Mouse (Mus musculus): ENCODE data around the gene Kars.

The Kars gene

GRCm38 (mm10) chr8:111982116-111982515, 29.0 kb downstream of the Kars start:
- DNase-seq (ENCODE audit: low spot score): no peak

- no peak for DNase-seq (ENCODE audit: low spot score)
These were observed 33.0 kb downstream of the Kars start for GRCm38 (mm10) chr8:111978147-111978546.

GRCm38 (mm10) chr8:111976326-111976725, 34.8 kb downstream of the Kars start:
- DNase-seq (ENCODE audit: low spot score): no peak

- DNase-seq (ENCODE audit: low spot score): no peak
These were observed 35.4 kb downstream of the Kars start for GRCm38 (mm10) chr8:111975706-111976105.

GRCm38 (mm10) chr8:111974138-111974537, 37.0 kb downstream of the Kars start:
- DNase-seq (ENCODE audit: low spot score): no peak

GRCm38 (mm10) chr8:111968991-111969390, 42.1 kb downstream of the Kars start:
- DNase-seq (ENCODE audit: low spot score): no peak

- no peak for DNase-seq (ENCODE audit: low spot score)
These were observed 42.6 kb downstream of the Kars start for GRCm38 (mm10) chr8:111968541-111968940.

- DNase-seq (ENCODE audit: low spot score): no peak
These were observed 43.8 kb downstream of the Kars start for GRCm38 (mm10) chr8:111967246-111967870.

- no peak for DNase-seq (ENCODE audit: low spot score)
These were observed 46.1 kb downstream of the Kars start for GRCm38 (mm10) chr8:111964849-111965561.

- no peak for DNase-seq (ENCODE audit: low spot score)
These were observed 46.8 kb downstream of the Kars start for GRCm38 (mm10) chr8:111964351-111964750.

- no peak for DNase-seq (ENCODE audit: low spot score)
These were observed 47.6 kb downstream of the Kars start for GRCm38 (mm10) chr8:111963546-111963945.

- DNase-seq (ENCODE audit: low spot score): no peak
These were observed 48.0 kb downstream of the Kars start for GRCm38 (mm10) chr8:111963091-111963490.

GRCm38 (mm10) chr8:111962589-111962988, 48.5 kb downstream of the Kars start:
- no peak for DNase-seq (ENCODE audit: low spot score)

GRCm38 (mm10) chr8:111961330-111961729, 49.8 kb downstream of the Kars start:
- no peak for DNase-seq (ENCODE audit: low spot score)

- DNase-seq (ENCODE audit: low spot score): no peak
These were observed 50.4 kb downstream of the Kars start for GRCm38 (mm10) chr8:111960591-111961321.

GRCm38 (mm10) chr8:111957231-111957630, 53.9 kb downstream of the Kars start:
- DNase-seq (ENCODE audit: low spot score): no peak

GRCm38 (mm10) chr8:111955879-111956278, 55.2 kb downstream of the Kars start:
- no peak for DNase-seq (ENCODE audit: low spot score)

- DNase-seq (ENCODE audit: low spot score): no peak
These were observed 56.1 kb downstream of the Kars start for GRCm38 (mm10) chr8:111954844-111955594.

- DNase-seq (ENCODE audit: low spot score): no peak
These were observed 59.2 kb downstream of the Kars start for GRCm38 (mm10) chr8:111951936-111952335.

GRCm38 (mm10) chr8:111951317-111951716, 59.8 kb downstream of the Kars start:
- DNase-seq (ENCODE audit: low spot score): no peak

- DNase-seq (ENCODE audit: low spot score): no peak
These were observed 60.3 kb downstream of the Kars start for GRCm38 (mm10) chr8:111950846-111951245.

- no peak for DNase-seq (ENCODE audit: low spot score)
These were observed 63.2 kb downstream of the Kars start for GRCm38 (mm10) chr8:111947954-111948353.

Data from ovary, postnatal 10 days (tissue).